Mouse (Mus musculus) erythroblast, adult 5-6 weeks (primary cell): Measurements from ENCODE around the gene Cacna2d1. TPM values are rescaled to one million over a fixed set of nuclear protein-coding genes. Genes with fewer than 3 reads are reported as not detected.

Experiments used
- ATAC-seq: replicated peaks from 2 replicates; pipeline ENCODE4 v1.8.0; 2016; ENCODE audit warnings: moderate number of reproducible peaks, mild to moderate bottlenecking, moderate TSS enrichment, inconsistent platforms; ENCODE audit not compliant: poor library complexity, low FRiP score, severe bottlenecking
- total RNA-seq, 2 experiments: library from RNA; stranded (forward) in 1 of 2; stranded (reverse) in 1 of 2; fragments of 150-400 nt in 1 of 2; fragments of 200-764, 138-1000 nt in 1 of 2; gene quantifications; 2 replicates each; pipeline versions ENCODE4 v1.2.3 to v1.2.4; 2015 to 2017; ENCODE audit warnings: low replicate concordance in 2 of 2

The Cacna2d1 gene
- total RNA-seq, 2 experiments from 2014 or later: not detected

GRCm38 (mm10) chr5:16134286-16135094, 200.0 kb downstream of the Cacna2d1 start:
- ATAC-seq: no peak

GRCm38 (mm10) chr5:16135986-16136385, 201.5 kb downstream of the Cacna2d1 start:
- ATAC-seq: no peak

GRCm38 (mm10) chr5:16136839-16137238, 202.3 kb downstream of the Cacna2d1 start:
- ATAC-seq: no peak

- no peak for ATAC-seq
Measured at GRCm38 (mm10) chr5:16146602-16147001, 212.1 kb downstream of the Cacna2d1 start.

GRCm38 (mm10) chr5:16155375-16156284, 221.1 kb downstream of the Cacna2d1 start:
- ATAC-seq: no peak

GRCm38 (mm10) chr5:16163270-16163669, 228.8 kb downstream of the Cacna2d1 start:
- ATAC-seq: no peak

GRCm38 (mm10) chr5:16166117-16166867, 231.8 kb downstream of the Cacna2d1 start:
- ATAC-seq: no peak

- no peak for ATAC-seq
Measured at GRCm38 (mm10) chr5:16166868-16167267, 232.4 kb downstream of the Cacna2d1 start.

GRCm38 (mm10) chr5:16181041-16181440, 246.6 kb downstream of the Cacna2d1 start:
- no peak for ATAC-seq

GRCm38 (mm10) chr5:16184064-16184463, 249.6 kb downstream of the Cacna2d1 start:
- no peak for ATAC-seq

- ATAC-seq: no peak
Measured at GRCm38 (mm10) chr5:16187931-16188330, 253.4 kb downstream of the Cacna2d1 start.

- no peak for ATAC-seq
Measured at GRCm38 (mm10) chr5:16189878-16190277, 255.4 kb downstream of the Cacna2d1 start.

- ATAC-seq: no peak
Measured at GRCm38 (mm10) chr5:16191165-16191564, 256.7 kb downstream of the Cacna2d1 start.

- no peak for ATAC-seq
Measured at GRCm38 (mm10) chr5:16199816-16200215, 265.3 kb downstream of the Cacna2d1 start.

- ATAC-seq: no peak
Measured at GRCm38 (mm10) chr5:16221960-16222359, 287.5 kb downstream of the Cacna2d1 start.

- ATAC-seq: no peak
Measured at GRCm38 (mm10) chr5:16225359-16225758, 290.9 kb downstream of the Cacna2d1 start.

- ATAC-seq: no peak
Measured at GRCm38 (mm10) chr5:16229384-16229783, 294.9 kb downstream of the Cacna2d1 start.

GRCm38 (mm10) chr5:16231477-16231876, 297.0 kb downstream of the Cacna2d1 start:
- no peak for ATAC-seq

- ATAC-seq: no peak
Measured at GRCm38 (mm10) chr5:16234891-16235290, 300.4 kb downstream of the Cacna2d1 start.

GRCm38 (mm10) chr5:16235864-16236263, 301.4 kb downstream of the Cacna2d1 start:
- ATAC-seq: no peak
